Mouse (Mus musculus): Measurements from ENCODE around the gene Gm16434. TPM values are rescaled to one million over a fixed set of nuclear protein-coding genes. Genes with fewer than 3 reads are reported as not detected.
"Not testable (repeated sequence)": the region's sequence is repeated elsewhere in the genome, so short reads cannot be mapped to it uniquely, and the experiment has no call there.

Gene Gm16434
- polyA plus RNA-seq (2012; rRNA removed), result 0.06 and 0.17 TPM in 2 replicates

GRCm38 (mm10) chr14:7194440-7194839 lies at the start of gene Gm16434:
Gm16434 (minus strand) TSS chr14:7194540.
- DNase-seq (ENCODE audit: extremely low spot score in 1 of 2, low spot score in 1 of 2), result not testable (repeated sequence)

DNA sequence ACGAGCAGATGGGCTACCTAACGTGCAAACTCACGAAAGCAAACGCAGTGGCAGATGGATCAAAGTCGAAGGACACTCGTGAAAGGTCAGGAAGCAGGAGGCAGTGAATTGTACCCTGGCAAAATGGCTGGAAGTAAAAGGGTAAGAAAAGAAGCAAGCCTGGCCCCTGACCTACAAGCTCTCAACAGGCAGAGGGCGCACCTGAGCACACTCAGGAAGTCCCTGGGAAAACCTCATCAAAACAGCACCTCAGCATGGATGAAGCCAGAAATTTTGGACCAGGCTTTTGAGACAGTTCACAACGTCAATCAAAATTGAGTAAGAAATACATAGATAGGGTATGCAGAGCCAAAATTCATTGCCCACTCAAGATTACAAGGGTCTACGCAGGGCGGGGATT lies 49.2 kb upstream of the Gm16434 start:
- DNase-seq (ENCODE audit: extremely low spot score in 1 of 2, low spot score in 1 of 2), result peak in 1 of 2 experiments; percentile 22

DNA sequence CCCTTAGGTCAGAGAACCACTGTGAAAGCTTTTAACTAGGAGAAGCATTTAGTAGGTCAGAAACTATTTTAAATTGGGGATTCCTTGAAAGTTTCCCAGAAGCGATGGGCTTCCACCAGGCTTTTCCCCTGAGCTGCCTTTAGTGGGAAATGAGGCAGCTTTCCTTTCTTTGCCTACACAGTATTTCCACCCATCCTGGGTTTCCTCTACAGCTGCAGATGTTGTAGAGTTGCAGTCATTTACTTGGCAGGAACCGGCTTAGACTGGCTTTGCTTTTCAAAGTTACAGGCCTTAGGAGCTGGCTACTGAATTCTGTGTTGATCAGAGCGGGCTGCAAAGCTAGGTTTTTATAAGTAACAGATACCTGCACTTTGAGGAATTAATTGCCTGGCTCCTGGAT lies 5.7 kb upstream of the Gm16434 start:
- peak; percentile 1 for DNase-seq (ENCODE audit: extremely low spot score in 1 of 2, low spot score in 1 of 2)

DNA sequence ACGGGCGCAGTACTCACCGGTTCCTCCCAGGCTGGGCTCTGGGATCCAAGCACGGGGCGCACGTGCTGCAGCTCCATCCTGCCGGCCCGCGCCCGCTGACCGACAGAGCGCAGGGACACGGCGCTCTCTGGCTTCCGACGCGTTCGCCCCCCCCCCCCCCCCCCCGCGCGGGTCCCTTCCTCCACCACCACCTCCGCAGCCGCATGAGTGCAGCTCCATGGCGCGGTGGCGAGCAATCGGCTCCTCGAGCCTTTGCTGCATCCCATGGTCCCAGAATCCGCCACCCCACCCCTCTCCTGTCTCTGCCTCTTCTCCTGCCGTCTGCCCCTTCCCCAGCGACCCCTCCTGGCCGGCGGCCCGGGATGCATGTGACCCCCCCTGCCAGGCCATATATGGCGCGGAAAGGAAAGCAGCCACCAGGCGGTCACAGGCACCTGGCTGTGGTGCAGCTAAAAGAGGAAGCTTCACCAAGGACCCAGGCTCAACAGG lies 19.8 kb downstream of the Gm16434 start, which contains the start of gene Gm3512:
Gene Gm3512, minus strand, starts transcription at position 51 of the 489 bp plus-strand sequence.
- DNase-seq (ENCODE audit: extremely low spot score in 1 of 2, low spot score in 1 of 2), result not testable (repeated sequence)

Other genes with a start within 250 kb of the Gm16434 start
- gene Gm6356, start 220.7 kb downstream of the Gm16434 start, polyA plus RNA-seq (2012; rRNA removed), result not detected in 2 replicates
- 1.1 and 1.5 TPM in 2 replicates for gene Gm10406, start 167.1 kb downstream of the Gm16434 start, polyA plus RNA-seq (2012; rRNA removed)
- not detected in 2 replicates for gene Gm3685, start 149.6 kb downstream of the Gm16434 start, polyA plus RNA-seq (2012; rRNA removed)
- 2.6 and 3.2 TPM in 2 replicates for gene Gm3696, start 93.9 kb downstream of the Gm16434 start, polyA plus RNA-seq (2012; rRNA removed)
- 0.06 and 0.17 TPM in 2 replicates for gene Gm6676, start 69.1 kb downstream of the Gm16434 start, polyA plus RNA-seq (2012; rRNA removed)
- 2.5 and 2.6 TPM in 2 replicates for gene Gm3512, start 20.0 kb downstream of the Gm16434 start, polyA plus RNA-seq (2012; rRNA removed)
- gene Gm3727, start 70.2 kb upstream of the Gm16434 start, polyA plus RNA-seq (2012; rRNA removed), result not detected in 2 replicates
- gene Gm3739, start 120.5 kb upstream of the Gm16434 start, polyA plus RNA-seq (2012; rRNA removed), result 2.0 and 2.1 TPM in 2 replicates
- not detected in 2 replicates for gene Gm5797, start 137.9 kb upstream of the Gm16434 start, polyA plus RNA-seq (2012; rRNA removed)
- not detected in 2 replicates for gene Gm8374, start 170.6 kb upstream of the Gm16434 start, polyA plus RNA-seq (2012; rRNA removed)

Measured in frontal cortex, adult 2 months (tissue).